Mouse (Mus musculus): ENCODE measurements at regions not wholly inside any gene's neighbourhood (a gene's known extent, or its start where the extent isn't known, plus 50 kb on each side); places are given as distances from the start of the nearest gene placed in this dataset.

DNA sequence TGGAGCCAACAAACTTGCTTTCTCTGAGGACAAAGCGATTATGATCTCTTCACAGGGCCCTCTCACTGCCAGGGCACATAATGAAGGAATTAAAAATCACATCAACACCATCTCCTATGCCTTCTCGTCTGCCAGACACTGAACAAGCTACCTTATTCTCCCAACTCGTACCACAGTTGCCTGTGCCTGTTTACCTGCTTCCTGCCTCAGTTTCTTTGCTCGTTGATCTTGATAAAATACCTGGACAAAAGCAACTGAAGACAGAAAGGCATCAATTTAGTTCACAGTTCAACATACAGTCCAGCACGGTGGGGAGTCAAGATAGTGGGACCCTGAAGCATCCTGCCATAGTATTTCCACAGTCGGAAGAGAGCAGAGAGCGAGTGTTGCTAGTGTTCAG lies 185.1 kb upstream of the Trib2 start:
- TF ChIP-seq CTCF (IDR thresholded peaks at IDR 0.05; ENCODE audit: control insufficient read depth, insufficient read depth, low read length) (no peak), POLR2A (IDR thresholded peaks at IDR 0.05; ENCODE audit: borderline replicate concordance, control insufficient read depth, low read depth, low read length) (no peak)
